Mouse (Mus musculus) testis, adult 2 months (tissue): ENCODE measurements around the gene Ubb. TPM values are rescaled to one million over a fixed set of nuclear protein-coding genes. Genes with fewer than 3 reads are reported as not detected.

ENCODE experiments used
- H3K27ac ChIP-seq: fragments of 200-500 bp; 2 replicates; pipeline ENCODE4 v1.5.1; 2012; ENCODE audit warnings: low read depth, low read length; ENCODE audit not compliant: control insufficient read depth, insufficient read depth
- H3K27me3 ChIP-seq: fragments of 200-500 bp; 2 replicates; pipeline ENCODE4 v1.6.1; 2012; ENCODE audit warnings: mild to moderate bottlenecking, low read length, moderate library complexity; ENCODE audit not compliant: control insufficient read depth, insufficient read depth
- H3K36me3 ChIP-seq: fragments of 200-500 bp; 2 replicates; pipeline ENCODE4 v1.6.1; 2012; ENCODE audit warnings: mild to moderate bottlenecking, low read length; ENCODE audit not compliant: control insufficient read depth, insufficient read depth
- H3K4me1 ChIP-seq: fragments of 200-500 bp; 2 replicates; pipeline ENCODE4 v1.6.1; 2012; ENCODE audit warnings: low read length; ENCODE audit not compliant: control insufficient read depth, insufficient read depth
- H3K4me3 ChIP-seq: fragments of 200-500 bp; 2 replicates; pipeline ENCODE4 v1.5.1; 2012; ENCODE audit warnings: low read depth, mild to moderate bottlenecking, low read length, moderate library complexity, mixed read lengths; ENCODE audit not compliant: control insufficient read depth
- CTCF ChIP-seq: fragments of 200-500 bp; IDR thresholded peaks from 2 replicates; pipeline ENCODE4 v1.5.1; 2012; ENCODE audit warnings: low read depth, mild to moderate bottlenecking, inconsistent platforms, low read length, moderate library complexity; ENCODE audit not compliant: control insufficient read depth, insufficient read depth, insufficient replicate concordance
- POLR2A ChIP-seq: fragments of 200-500 bp; IDR thresholded peaks from 2 replicates; pipeline ENCODE4 v1.6.1; 2012; ENCODE audit warnings: low read depth, mild to moderate bottlenecking, inconsistent platforms, low read length, moderate library complexity; ENCODE audit not compliant: control insufficient read depth
- polyA plus RNA-seq: library from polyadenylated mRNA; depleted of rRNA; stranded (reverse); fragments of >200 nt; gene quantifications from 2 replicates; pipeline ENCODE4 v1.2.3, GENCODE M21; 2012

Ubb gene
- polyA plus RNA-seq, 1 experiment = 5,144 TPM

DNA sequence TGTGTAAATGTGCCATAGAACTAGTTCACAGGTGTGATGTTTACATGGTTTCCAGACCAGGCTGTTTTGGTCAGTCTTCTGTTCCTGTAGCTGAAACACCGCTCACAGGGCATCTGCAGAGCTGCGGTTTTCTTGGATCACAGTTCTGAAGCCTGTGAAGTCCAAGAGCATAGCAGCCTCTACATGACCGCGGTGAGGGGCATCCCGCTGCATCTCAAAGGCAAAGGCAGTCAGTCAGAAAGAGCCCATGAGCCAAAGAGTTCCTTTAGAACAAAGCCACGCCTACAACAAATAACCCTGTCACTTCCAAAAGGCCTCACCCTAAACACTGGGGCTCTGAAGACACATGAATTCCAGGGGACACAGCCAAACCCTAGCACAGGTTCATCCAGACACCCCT is 37.7 kb upstream of the Ubb start:
- Histone ChIP-seq H3K4me1 (no peaks in the 10 kb centered on the region), H3K4me3 (no peak overlapping the region), H3K36me3 (no peaks in the 10 kb centered on the region), H3K27ac (no peak overlapping the region), H3K27me3 (no peaks in the 10 kb centered on the region)
- TF ChIP-seq POLR2A (no peak), CTCF (no peak)

GRCm38 (mm10) chr11:62518991-62519390 is 32.0 kb upstream of the Ubb start:
- H3K27ac ChIP-seq = no peak overlapping the region
- no peaks in the 10 kb centered on the region for H3K27me3 ChIP-seq
- H3K4me3 ChIP-seq = no peak overlapping the region
- TF ChIP-seq POLR2A (no peak), CTCF (no peak)
- H3K4me1 ChIP-seq = no peaks in the 10 kb centered on the region
- H3K36me3 ChIP-seq = no peaks in the 10 kb centered on the region

DNA sequence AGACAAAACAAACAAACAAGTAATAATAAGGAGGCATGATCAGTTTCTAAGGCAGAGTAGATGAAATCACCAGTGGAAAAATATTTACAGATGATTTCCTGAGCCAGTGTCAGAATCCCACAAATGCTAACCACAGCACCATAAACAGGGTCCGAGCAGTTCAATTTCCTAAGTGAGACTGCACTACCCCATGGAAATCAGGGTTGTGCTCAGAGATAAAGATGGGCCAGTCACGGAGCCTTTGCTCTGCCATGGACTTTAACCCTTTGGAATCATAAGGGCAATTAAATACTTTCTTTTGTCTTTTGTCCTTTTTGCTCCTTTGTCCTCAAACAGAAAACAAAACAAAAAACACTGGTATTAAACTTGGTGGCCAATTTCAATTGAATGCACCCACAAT is 28.7 kb upstream of the Ubb start:
- H3K27ac ChIP-seq = no peak overlapping the region
- no peak overlapping the region for H3K4me3 ChIP-seq
- no peaks in the 10 kb centered on the region for H3K36me3 ChIP-seq
- H3K27me3 ChIP-seq = no peaks in the 10 kb centered on the region
- TF ChIP-seq POLR2A (no peak), CTCF (no peak)
- H3K4me1 ChIP-seq = no peaks in the 10 kb centered on the region

DNA sequence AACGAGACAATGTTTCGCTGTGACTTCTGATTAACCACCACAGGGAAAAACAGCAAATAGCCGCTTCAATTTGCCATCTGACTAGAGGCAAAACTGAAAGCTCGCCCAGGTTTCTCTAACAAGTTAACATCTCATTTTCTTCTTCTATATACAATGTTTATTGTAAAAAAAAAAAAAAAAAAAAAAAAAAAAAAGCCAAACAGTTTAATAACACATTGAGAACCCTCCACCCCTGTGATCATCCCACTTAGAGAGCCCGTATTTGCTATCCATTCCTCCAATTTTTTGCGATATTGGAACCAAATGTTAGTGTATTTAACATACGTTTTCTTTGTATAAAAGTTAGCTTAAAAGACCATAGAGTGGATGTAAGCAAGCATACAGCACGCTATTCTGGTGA is 13.9 kb upstream of the Ubb start:
- H3K27ac ChIP-seq = peak overlapping the region; percentile 69
- H3K36me3 ChIP-seq = no peaks in the 10 kb centered on the region; the same call in 1 of the 2 replicates
- H3K4me3 ChIP-seq = no peak overlapping the region; the same call in 1 of the 2 replicates
- no peaks in the 10 kb centered on the region for H3K27me3 ChIP-seq
- H3K4me1 ChIP-seq = peaks cover 5% of the 10 kb centered on the region
- TF ChIP-seq CTCF (no peak), POLR2A (no peak)

DNA sequence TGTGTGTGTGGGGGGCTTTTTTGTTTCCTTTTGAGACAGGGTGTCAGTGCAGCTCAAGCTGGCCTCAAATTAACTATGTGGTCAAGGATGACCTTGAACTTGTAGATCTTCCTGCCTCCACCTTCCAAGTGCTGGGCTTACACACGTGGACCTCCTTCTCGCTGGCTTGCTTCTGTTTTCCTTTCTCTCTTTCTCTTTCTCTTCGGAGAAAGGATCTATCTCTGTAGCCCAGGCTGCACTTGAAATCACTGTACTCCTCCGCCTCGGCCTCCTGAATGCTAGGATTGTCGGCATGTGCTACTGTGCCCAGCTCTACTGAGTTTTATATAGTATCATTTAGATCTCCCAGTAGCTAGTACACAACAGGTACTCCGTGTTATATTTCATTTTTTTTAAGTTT is 13.4 kb upstream of the Ubb start:
- Histone ChIP-seq H3K4me3 (peak overlapping the region; percentile 78), H3K27ac (peak overlapping the region; percentile 83)

DNA sequence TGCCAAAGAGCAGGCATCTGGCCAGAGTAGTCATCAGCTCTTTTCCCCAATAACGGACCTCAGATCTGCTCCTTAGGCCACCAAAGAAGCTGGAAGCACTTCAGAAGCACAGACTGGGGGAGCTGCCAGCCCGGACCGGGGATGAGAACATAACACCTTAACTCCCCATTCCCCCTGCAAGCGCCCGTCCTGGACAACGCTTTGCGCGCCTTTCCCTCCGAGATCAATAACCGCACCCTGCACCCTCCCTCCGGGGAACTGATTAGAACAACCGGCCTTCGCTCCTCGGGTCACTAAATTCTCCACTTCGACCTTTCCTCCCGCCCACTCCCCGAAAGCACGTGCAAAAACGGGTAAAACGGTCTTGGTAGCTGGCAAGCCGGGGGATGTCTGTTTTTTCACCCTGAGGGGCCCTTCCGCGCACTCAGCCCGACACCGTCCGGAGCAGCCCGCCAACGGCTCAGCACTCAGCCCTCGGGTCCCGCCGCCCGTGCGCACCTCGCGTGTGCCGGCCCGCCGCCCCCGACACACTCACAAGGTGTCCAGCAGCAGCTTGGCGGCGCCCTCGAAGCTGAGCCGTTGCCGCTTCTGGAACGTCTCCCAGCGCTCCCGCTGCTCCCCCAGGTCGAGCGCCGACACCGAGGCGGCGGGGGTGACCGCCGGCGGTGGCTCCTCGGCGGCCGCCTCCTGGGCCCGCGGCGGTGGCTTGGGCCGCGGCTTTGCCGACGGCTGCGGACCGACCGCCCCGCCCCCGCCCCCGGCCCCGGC is 12.5 kb upstream of the Ubb start:
- Histone ChIP-seq H3K4me1 (peaks cover 5% of the 10 kb centered on the region), H3K27ac (peak overlapping the region; percentile 91), H3K4me3 (peak overlapping the region; percentile 89), H3K36me3 (no peaks in the 10 kb centered on the region; the same call in 1 of the 2 replicates), H3K27me3 (no peaks in the 10 kb centered on the region)
- no peak for TF ChIP-seq CTCF
- TF ChIP-seq POLR2A = peak; percentile 76; the same call in 1 of the 2 replicates

More for the DNA sequence above, 13.4 kb upstream of the Ubb start:
- TF ChIP-seq CTCF = no peak
- no peak for TF ChIP-seq POLR2A
- Histone ChIP-seq H3K27me3 (no peaks in the 10 kb centered on the region), H3K4me1 (peaks cover 5% of the 10 kb centered on the region), H3K36me3 (no peaks in the 10 kb centered on the region; the same call in 1 of the 2 replicates)

DNA sequence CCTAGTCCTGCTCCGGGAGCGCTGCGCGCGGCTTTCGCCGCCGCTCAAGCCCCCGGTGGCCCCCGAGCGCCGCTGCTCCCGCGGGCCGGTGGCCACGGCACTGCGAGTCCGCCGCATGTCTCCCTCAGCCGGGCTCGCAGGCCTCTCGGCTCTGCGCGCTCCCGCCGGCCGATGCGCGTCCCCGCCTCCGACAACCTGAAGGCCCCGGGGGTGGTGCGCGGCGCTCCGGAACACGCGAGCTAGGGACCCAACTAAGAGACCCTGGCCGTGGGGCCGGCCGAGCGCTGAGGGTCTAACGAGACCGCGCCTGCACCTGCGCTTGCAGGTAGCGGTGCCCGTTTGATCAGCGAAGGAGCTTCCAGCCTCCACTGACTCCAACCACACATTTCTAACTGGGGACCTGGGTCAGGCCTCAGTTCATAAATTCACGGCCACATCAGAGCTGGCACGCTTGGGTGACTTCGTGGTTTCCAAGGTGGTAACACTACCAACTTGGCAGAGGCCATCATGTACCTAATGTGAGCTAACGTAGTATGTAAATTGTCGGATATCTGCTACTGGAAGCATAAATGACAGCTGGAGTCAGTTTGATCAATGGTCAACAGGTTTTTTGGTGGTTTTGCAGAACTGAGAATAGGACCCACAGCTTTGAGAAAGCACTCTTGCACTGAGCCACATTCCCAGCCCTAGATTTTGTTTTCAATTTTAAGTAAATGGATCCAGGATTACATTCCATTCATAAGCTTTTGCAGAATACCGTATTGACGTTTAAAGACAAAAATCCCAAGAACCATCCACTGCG is 11.7 kb upstream of the Ubb start, which contains the start of gene Cenpv:
Gene Cenpv, minus strand, starts transcription at position 173 of the 802 bp plus-strand sequence.
- H3K4me1 ChIP-seq = peaks cover 5% of the 10 kb centered on the region
- H3K36me3 ChIP-seq = no peaks in the 10 kb centered on the region; the same call in 1 of the 2 replicates
- no peaks in the 10 kb centered on the region for H3K27me3 ChIP-seq
- TF ChIP-seq POLR2A (peak; percentile 62), CTCF (no peak)
- H3K4me3 ChIP-seq = peak within 1 kb of the TSS; percentile 89
- peak within 1 kb of the TSS; percentile 91 for H3K27ac ChIP-seq
